Mouse (Mus musculus): ENCODE measurements around the gene Prl2b1. TPM values are rescaled to one million over a fixed set of nuclear protein-coding genes. Genes with fewer than 3 reads are reported as not detected.

The Prl2b1 gene
- not detected for total RNA-seq (2022)

- DNase-seq (ENCODE audit: low spot score in 2 of 2) = no peak
These were observed at the start of gene Prl2b1 for GRCm38 (mm10) chr13:27390746-27391145. TSS of gene Prl2b1 (minus strand) at chr13:27390846.

- DNase-seq (ENCODE audit: low spot score in 2 of 2) = no peak
These were observed 47.9 kb upstream of the Prl2b1 start, which contains the start of gene Prl8a6 for GRCm38 (mm10) chr13:27438588-27438987. TSS of gene Prl8a6 (minus strand) at chr13:27438688.

GRCm38 (mm10) chr13:27433159-27433558 lies 42.5 kb upstream of the Prl2b1 start:
- no peak for DNase-seq (ENCODE audit: low spot score in 2 of 2)

- DNase-seq (ENCODE audit: low spot score in 2 of 2) = no peak
These were observed 23.0 kb upstream of the Prl2b1 start for GRCm38 (mm10) chr13:27413640-27414039.

- no peak for DNase-seq (ENCODE audit: low spot score in 2 of 2)
These were observed 8.5 kb upstream of the Prl2b1 start for GRCm38 (mm10) chr13:27399061-27399724.

GRCm38 (mm10) chr13:27345373-27345772 lies 45.3 kb downstream of the Prl2b1 start, which contains the start of gene Prl8a2:
TSS of gene Prl8a2 (plus strand) at chr13:27345673.
- DNase-seq (ENCODE audit: low spot score in 2 of 2) = no peak

- DNase-seq (ENCODE audit: low spot score in 2 of 2) = no peak
These were observed 47.8 kb downstream of the Prl2b1 start for GRCm38 (mm10) chr13:27342733-27343275.

- no peak for DNase-seq (ENCODE audit: low spot score in 2 of 2)
These were observed 55.7 kb downstream of the Prl2b1 start for GRCm38 (mm10) chr13:27334989-27335388.

Other genes starting within 250 kb of the Prl2b1 start
- gene Prl3d3, start 234.1 kb downstream of the Prl2b1 start, total RNA-seq (2022) = not detected
- gene Prl3c1, start 194.2 kb downstream of the Prl2b1 start, total RNA-seq (2022) = not detected
- gene Prl3b1, start 149.0 kb downstream of the Prl2b1 start, total RNA-seq (2022) = not detected
- not detected for gene Prl3a1, start 131.4 kb downstream of the Prl2b1 start, total RNA-seq (2022)
- not detected for gene Prl6a1, start 78.2 kb downstream of the Prl2b1 start, total RNA-seq (2022)
- not detected for gene Prl8a2, start 45.2 kb downstream of the Prl2b1 start, total RNA-seq (2022)
- not detected for gene Prl8a6, start 47.8 kb upstream of the Prl2b1 start, total RNA-seq (2022)
- gene Prl8a8, start 122.4 kb upstream of the Prl2b1 start, total RNA-seq (2022) = not detected
- gene Prl8a9, start 173.8 kb upstream of the Prl2b1 start, total RNA-seq (2022) = not detected
- gene Prl8a1, start 191.3 kb upstream of the Prl2b1 start, total RNA-seq (2022) = not detected
- gene Prl7b1, start 219.7 kb upstream of the Prl2b1 start, total RNA-seq (2022) = not detected